Mouse (Mus musculus) megakaryocyte progenitor cell, adult 5-6 weeks (primary cell): Measurements from ENCODE around the gene Tsc22d1. TPM values are rescaled to one million over a fixed set of nuclear protein-coding genes. Genes with fewer than 3 reads are reported as not detected.

Source experiments
- ATAC-seq: replicated peaks from 2 replicates; pipeline ENCODE4 v1.8.0; 2016; ENCODE audit warnings: mild to moderate bottlenecking, moderate TSS enrichment, inconsistent platforms; ENCODE audit not compliant: poor library complexity
- total RNA-seq, 2 experiments: library from RNA; stranded (forward) in 1 of 2; stranded (reverse) in 1 of 2; fragments of 157-497, 149-512 nt in 1 of 2; fragments of 200-1000 nt in 1 of 2; gene quantifications; 2 replicates each; pipeline versions ENCODE4 v1.2.3 to v1.2.4; 2015 to 2017

Gene Tsc22d1
- total RNA-seq, 2 experiments from 2014 or later, result 32.6 to 44.8 TPM

GRCm38 (mm10) chr14:76432816-76433215 is 18.1 kb downstream of the Tsc22d1 start:
- no peak for ATAC-seq

- no peak for ATAC-seq
Observed at GRCm38 (mm10) chr14:76442160-76442559, 27.4 kb downstream of the Tsc22d1 start.

GRCm38 (mm10) chr14:76448987-76449386 is 34.2 kb downstream of the Tsc22d1 start:
- ATAC-seq, result no peak

- ATAC-seq, result no peak
Observed at GRCm38 (mm10) chr14:76451011-76451410, 36.2 kb downstream of the Tsc22d1 start.

- no peak for ATAC-seq
Observed at GRCm38 (mm10) chr14:76452751-76453360, 38.1 kb downstream of the Tsc22d1 start.

- no peak for ATAC-seq
Observed at GRCm38 (mm10) chr14:76454673-76455072, 39.9 kb downstream of the Tsc22d1 start.

- ATAC-seq, result no peak
Observed at GRCm38 (mm10) chr14:76455159-76455558, 40.4 kb downstream of the Tsc22d1 start.

GRCm38 (mm10) chr14:76457696-76458095 is 42.9 kb downstream of the Tsc22d1 start:
- no peak for ATAC-seq

- no peak for ATAC-seq
Observed at GRCm38 (mm10) chr14:76460181-76460580, 45.4 kb downstream of the Tsc22d1 start.

GRCm38 (mm10) chr14:76461182-76461775 is 46.5 kb downstream of the Tsc22d1 start:
- no peak for ATAC-seq

GRCm38 (mm10) chr14:76463414-76464098 is 48.8 kb downstream of the Tsc22d1 start:
- ATAC-seq, result no peak

GRCm38 (mm10) chr14:76464967-76465366 is 50.2 kb downstream of the Tsc22d1 start:
- ATAC-seq, result no peak

GRCm38 (mm10) chr14:76466641-76467323 is 52.0 kb downstream of the Tsc22d1 start:
- peak; percentile 95 for ATAC-seq

GRCm38 (mm10) chr14:76467932-76468331 is 53.2 kb downstream of the Tsc22d1 start:
- ATAC-seq, result no peak

GRCm38 (mm10) chr14:76471301-76471700 is 56.5 kb downstream of the Tsc22d1 start:
- ATAC-seq, result no peak

GRCm38 (mm10) chr14:76472487-76472886 is 57.7 kb downstream of the Tsc22d1 start:
- ATAC-seq, result no peak

GRCm38 (mm10) chr14:76473404-76473803 is 58.6 kb downstream of the Tsc22d1 start:
- ATAC-seq, result peak; percentile 87

- no peak for ATAC-seq
Observed at GRCm38 (mm10) chr14:76474165-76474564, 59.4 kb downstream of the Tsc22d1 start.

GRCm38 (mm10) chr14:76476770-76477169 is 62.0 kb downstream of the Tsc22d1 start:
- ATAC-seq, result peak; percentile 30; the same call in 1 of the 2 replicates

- no peak for ATAC-seq
Observed at GRCm38 (mm10) chr14:76478076-76478475, 63.3 kb downstream of the Tsc22d1 start.

GRCm38 (mm10) chr14:76478616-76479015 is 63.9 kb downstream of the Tsc22d1 start:
- no peak for ATAC-seq

- ATAC-seq, result peak; percentile 83
Observed at GRCm38 (mm10) chr14:76479867-76480266, 65.1 kb downstream of the Tsc22d1 start.
